Mouse (Mus musculus) heart, adult 2 months (tissue): ENCODE measurements around the gene Morn4. TPM values are rescaled to one million over a fixed set of nuclear protein-coding genes. Genes with fewer than 3 reads are reported as not detected.
A peak's percentile ranks its signal among the peaks of the same experiment; 100 is the strongest.

Experiments
- DNase-seq, 2 experiments: peaks; one replicate each; pipeline ENCODE4 v3.0.0; 2021
- H3K27ac ChIP-seq: fragments of 200-600 bp; 2 replicates; pipeline ENCODE4 v1.8.1; 2022
- H3K27me3 ChIP-seq: fragments of 200-500 bp; 2 replicates; pipeline ENCODE4 v1.6.1; 2012; ENCODE audit warnings: mild to moderate bottlenecking, low read length, inconsistent platforms, mixed read lengths; ENCODE audit not compliant: control insufficient read depth, insufficient read depth
- H3K36me3 ChIP-seq: fragments of 200-500 bp; 2 replicates; pipeline ENCODE4 v1.6.1; 2012; ENCODE audit warnings: low read length, inconsistent platforms; ENCODE audit not compliant: control insufficient read depth, insufficient read depth
- H3K4me1 ChIP-seq: fragments of 200-500 bp; 2 replicates; pipeline ENCODE4 v1.6.1; 2011; ENCODE audit warnings: low read length; ENCODE audit not compliant: control insufficient read depth, insufficient read depth
- H3K4me3 ChIP-seq: fragments of 200-600 bp; 2 replicates; pipeline ENCODE4 v1.8.1; 2022
- H3K79me2 ChIP-seq: fragments of 200-500 bp; replicated peaks from 2 replicates; pipeline ENCODE4 v1.6.1; 2012; ENCODE audit warnings: mild to moderate bottlenecking, inconsistent platforms, low read length, moderate library complexity, mixed read lengths; ENCODE audit not compliant: control insufficient read depth, insufficient read depth
- H3K9ac ChIP-seq: fragments of 200-500 bp; 2 replicates; pipeline ENCODE4 v1.6.1; 2012; ENCODE audit warnings: low read depth, mild to moderate bottlenecking, control low read depth, inconsistent platforms, low read length, mixed read lengths
- CTCF ChIP-seq: fragments of 200-600 bp; IDR thresholded peaks from 2 replicates; pipeline ENCODE4 v1.8.1; 2022; ENCODE audit warnings: antibody characterized with exemption, mild to moderate bottlenecking, moderate library complexity
- EP300 ChIP-seq: fragments of 200-500 bp; IDR thresholded peaks from 2 replicates; pipeline ENCODE4 v1.6.1; 2011; ENCODE audit warnings: low read depth, low read length, control low read depth; ENCODE audit not compliant: insufficient read depth
- POLR2A ChIP-seq: fragments of 200-500 bp; IDR thresholded peaks from 2 replicates; pipeline ENCODE4 v1.6.1; 2011; ENCODE audit warnings: mild to moderate bottlenecking, low read depth, low read length, control low read depth; ENCODE audit not compliant: insufficient read depth
- WGBS: fragments of 180-500 bp; shearing (Covaris S2); methylation state at CpG from one replicate; pipeline ENCODE4 v1.1.7; 2018; 5-methylcytosine and 5-hydroxymethylcytosine counted together
- intact Hi-C: fragments of 180-260 bp; cut with DNase I; formaldehyde crosslinking; loops from one replicate; pipeline ENCODE4 v1.15.1; 2025
- polyA plus RNA-seq: library from polyadenylated mRNA; depleted of rRNA; stranded (reverse); fragments of >200 nt; gene quantifications from 2 replicates; pipeline ENCODE4 v1.2.3, GENCODE M21; 2012
- total RNA-seq, 2 experiments: library from RNA; stranded (reverse); gene quantifications; 2 replicates each; pipeline ENCODE4 v1.2.3; 2021

The Morn4 gene
- total and polyA plus RNA-seq, 3 experiments, result 2.3 to 5.0 (median 2.5) TPM

DNA sequence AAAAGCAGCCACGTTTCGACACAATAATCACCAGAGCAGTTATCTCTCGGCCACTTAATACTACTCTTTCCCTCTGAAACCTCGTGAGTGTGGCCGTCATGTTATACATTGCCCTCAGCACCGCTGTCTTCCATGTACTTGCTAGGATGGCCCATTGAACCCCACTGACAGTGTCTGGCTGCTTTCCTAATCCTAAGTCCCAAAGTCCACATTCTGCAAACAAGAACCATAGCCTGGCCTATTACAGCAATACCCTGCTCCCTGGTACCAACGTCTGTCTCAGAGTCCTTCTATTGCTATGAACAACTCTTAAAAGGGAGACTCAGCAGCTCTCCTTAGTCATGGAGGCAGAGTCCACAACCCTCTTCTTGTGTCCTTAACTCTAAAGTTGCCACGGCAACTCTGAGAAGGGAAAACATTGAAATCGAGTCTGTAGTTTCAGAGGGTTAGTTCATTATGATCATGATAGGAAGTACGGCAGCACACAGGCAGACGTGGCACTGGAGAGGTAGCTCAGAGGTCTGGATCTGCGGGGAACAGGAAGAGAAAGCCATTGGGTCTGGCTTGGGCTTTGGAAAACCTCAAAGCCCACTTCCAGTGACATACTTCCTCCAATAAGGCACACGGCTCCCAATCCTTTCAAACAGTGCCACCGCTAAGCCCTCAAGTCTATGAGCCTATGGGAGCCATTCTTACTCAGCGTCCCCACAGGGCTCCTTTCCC, 14.1 kb downstream of the Morn4 start:
- WGBS, result 72% methylated on average over 15 of the region's 15 CpGs
- H3K9ac ChIP-seq, result no peak overlapping the region
- no peaks in the 10 kb centered on the region for H3K36me3 ChIP-seq
- no peak for DNase-seq
- no peak overlapping the region for H3K4me3 ChIP-seq
- intact Hi-C loops, result no loop called here
- no peaks in the 10 kb centered on the region for H3K79me2 ChIP-seq
- H3K4me1 ChIP-seq, result peaks cover 4% of the 10 kb centered on the region
- H3K27me3 ChIP-seq, result no peaks in the 10 kb centered on the region
- TF ChIP-seq EP300 (no peak), CTCF (no peak), POLR2A (no peak)
- no peak overlapping the region for H3K27ac ChIP-seq

DNA sequence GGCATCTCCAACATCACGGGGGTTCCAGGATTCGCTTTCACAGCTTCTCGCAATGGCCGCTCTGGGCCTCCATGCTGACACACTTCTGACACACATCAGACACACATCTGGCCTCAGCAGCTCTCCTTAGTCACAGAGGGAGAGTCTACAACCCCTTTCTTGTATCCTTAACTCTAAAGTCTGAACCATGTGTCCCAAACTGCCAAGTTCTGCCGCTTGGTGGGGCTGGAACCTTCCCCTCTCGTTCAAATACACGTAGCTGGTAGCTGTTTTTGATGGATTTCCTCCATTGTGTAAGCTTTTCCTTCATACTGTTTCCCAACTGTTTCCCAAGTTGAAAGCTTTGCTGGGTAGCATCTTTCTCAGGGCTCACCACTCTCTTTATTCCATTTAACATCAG, 14.9 kb downstream of the Morn4 start:
- DNase-seq, result no peak
- Histone ChIP-seq H3K4me3 (no peak overlapping the region), H3K9ac (no peak overlapping the region), H3K27me3 (no peaks in the 10 kb centered on the region), H3K36me3 (no peaks in the 10 kb centered on the region), H3K79me2 (no peaks in the 10 kb centered on the region), H3K4me1 (peaks cover 4% of the 10 kb centered on the region), H3K27ac (no peak overlapping the region)
- intact Hi-C loops, result no loop called here
- TF ChIP-seq EP300, result no peak
- TF ChIP-seq CTCF, result no peak
- TF ChIP-seq POLR2A, result no peak
- WGBS, result 72% methylated on average over 7 of the region's 7 CpGs

- Histone ChIP-seq H3K79me2 (no peaks in the 10 kb centered on the region), H3K36me3 (no peaks in the 10 kb centered on the region), H3K27ac (peak overlapping the region; percentile 61), H3K4me3 (peak overlapping the region; percentile 31; the same call in 1 of the 2 replicates), H3K27me3 (no peaks in the 10 kb centered on the region), H3K4me1 (peaks cover 4% of the 10 kb centered on the region), H3K9ac (no peak overlapping the region)
- intact Hi-C loops, result loop anchor here (1.0 kb wide), 1 partner anchor 34 kb away; the partner anchor contains the start of gene Ankrd2
- no peak for DNase-seq
- WGBS, result 33% methylated on average over 6 of the region's 6 CpGs
- TF ChIP-seq CTCF (peak; percentile 91), EP300 (no peak)
These were observed 17.0 kb downstream of the Morn4 start for GRCm38 (mm10) chr19:42069241-42069525.

DNA sequence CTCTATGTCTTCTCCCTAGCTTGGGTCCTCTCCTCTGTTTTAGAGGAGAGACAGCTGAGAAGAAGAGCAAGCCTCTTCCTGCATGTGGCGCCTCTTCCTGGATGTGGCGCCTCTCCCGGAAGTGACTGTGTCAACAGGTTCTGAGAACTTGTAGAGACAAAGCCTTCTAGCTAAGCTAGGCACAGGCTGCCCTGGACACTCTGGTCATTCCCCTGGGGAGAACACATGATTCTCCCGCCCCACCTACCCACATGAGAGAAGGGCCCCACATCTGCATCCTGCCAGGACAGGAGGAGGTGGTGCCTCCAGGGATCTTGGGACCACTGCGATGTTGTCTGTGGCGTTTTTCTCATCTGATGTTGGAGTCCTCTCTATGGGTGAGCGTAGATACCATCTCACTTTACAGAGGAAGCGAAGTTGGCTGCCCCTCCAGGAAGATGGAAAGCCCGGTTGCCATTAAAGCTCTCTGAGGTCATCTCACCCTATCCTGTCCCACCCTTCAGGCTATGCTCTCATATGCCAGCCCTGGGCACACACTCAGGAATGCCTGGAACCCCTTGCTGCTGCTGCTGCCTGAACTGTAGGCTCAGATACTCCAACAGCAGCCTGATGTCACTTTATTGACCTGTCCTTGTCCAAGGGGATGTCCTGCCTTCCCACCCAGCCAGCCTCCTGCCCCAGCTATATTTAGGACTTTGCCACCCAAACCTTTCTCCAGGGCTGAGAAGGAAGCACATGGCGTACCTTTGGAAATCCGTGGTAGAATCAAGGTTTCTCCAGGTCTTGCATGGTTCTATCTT, 17.5 kb downstream of the Morn4 start:
- intact Hi-C loops, result loop anchor here (1.0 kb wide), 1 partner anchor 33 kb away; the partner anchor contains the start of gene Ankrd2

GRCm38 (mm10) chr19:42061443-42061842, 24.7 kb downstream of the Morn4 start:
- WGBS, result 92% methylated on average over 7 of the region's 7 CpGs
- intact Hi-C loops, result no loop called here
- H3K4me3 ChIP-seq, result no peak overlapping the region
- H3K4me1 ChIP-seq, result no peaks in the 10 kb centered on the region
- no peak for DNase-seq
- TF ChIP-seq CTCF (no peak), POLR2A (no peak), EP300 (no peak)
- H3K36me3 ChIP-seq, result no peaks in the 10 kb centered on the region
- no peak overlapping the region for H3K9ac ChIP-seq
- no peak overlapping the region for H3K27ac ChIP-seq
- H3K79me2 ChIP-seq, result no peaks in the 10 kb centered on the region
- H3K27me3 ChIP-seq, result no peaks in the 10 kb centered on the region

More for the DNA sequence above, 17.5 kb downstream of the Morn4 start:
- Histone ChIP-seq H3K27ac (peak overlapping the region; percentile 61), H3K9ac (peak overlapping the region; percentile 1; the same call in 1 of the 2 replicates), H3K79me2 (no peaks in the 10 kb centered on the region), H3K4me1 (peaks cover 4% of the 10 kb centered on the region), H3K36me3 (no peaks in the 10 kb centered on the region), H3K4me3 (peak overlapping the region; percentile 31; the same call in 1 of the 2 replicates), H3K27me3 (no peaks in the 10 kb centered on the region)
- TF ChIP-seq POLR2A (0 out of 2 replicates have a peak, but pooled peaks have one; percentile 28), CTCF (no peak), EP300 (no peak)
- DNase-seq, result peak; percentile 48 to 50
- WGBS, result 40% methylated on average over 11 of the region's 11 CpGs

DNA sequence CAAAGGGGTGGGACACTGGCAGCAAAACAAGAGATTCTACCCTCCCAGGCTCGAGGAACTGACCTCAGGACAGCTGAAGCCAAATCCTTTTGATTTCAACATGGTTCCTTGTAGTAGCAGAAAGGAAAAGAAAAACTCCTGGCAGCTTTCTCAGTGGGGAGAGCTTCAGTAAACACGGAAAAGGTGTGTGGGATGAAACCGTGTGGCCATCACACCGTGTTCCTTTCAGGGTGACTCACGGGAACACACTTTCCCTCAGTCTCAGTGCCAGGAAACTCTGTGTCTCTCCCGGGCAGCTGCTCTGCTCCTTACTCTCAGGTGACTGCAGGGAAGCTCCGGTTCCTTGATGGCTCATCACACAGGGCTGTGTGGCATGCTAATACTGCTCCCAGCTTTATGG, 27.7 kb downstream of the Morn4 start:
- H3K79me2 ChIP-seq, result no peaks in the 10 kb centered on the region
- no peak overlapping the region for H3K9ac ChIP-seq
- H3K27ac ChIP-seq, result no peak overlapping the region
- 41% methylated on average over 7 of the region's 7 CpGs for WGBS
- intact Hi-C loops, result no loop called here
- H3K27me3 ChIP-seq, result no peaks in the 10 kb centered on the region
- TF ChIP-seq EP300 (no peak), POLR2A (no peak), CTCF (no peak)
- H3K4me3 ChIP-seq, result no peak overlapping the region
- no peaks in the 10 kb centered on the region for H3K4me1 ChIP-seq
- DNase-seq, result no peak
- H3K36me3 ChIP-seq, result no peaks in the 10 kb centered on the region
